Mouse (Mus musculus) bone marrow macrophage, adult 2 months (primary cell): ENCODE data around the gene Rpusd4.

Source experiments
- CTCF ChIP-seq: IDR thresholded peaks from 2 replicates; pipeline ENCODE4 v1.5.1; 2012; ENCODE audit warnings: low read depth, mild to moderate bottlenecking, low read length, moderate library complexity
- POLR2A ChIP-seq: IDR thresholded peaks from 2 replicates; pipeline ENCODE4 v1.6.1; 2012; ENCODE audit warnings: mild to moderate bottlenecking, low read depth, low read length, borderline replicate concordance

DNA sequence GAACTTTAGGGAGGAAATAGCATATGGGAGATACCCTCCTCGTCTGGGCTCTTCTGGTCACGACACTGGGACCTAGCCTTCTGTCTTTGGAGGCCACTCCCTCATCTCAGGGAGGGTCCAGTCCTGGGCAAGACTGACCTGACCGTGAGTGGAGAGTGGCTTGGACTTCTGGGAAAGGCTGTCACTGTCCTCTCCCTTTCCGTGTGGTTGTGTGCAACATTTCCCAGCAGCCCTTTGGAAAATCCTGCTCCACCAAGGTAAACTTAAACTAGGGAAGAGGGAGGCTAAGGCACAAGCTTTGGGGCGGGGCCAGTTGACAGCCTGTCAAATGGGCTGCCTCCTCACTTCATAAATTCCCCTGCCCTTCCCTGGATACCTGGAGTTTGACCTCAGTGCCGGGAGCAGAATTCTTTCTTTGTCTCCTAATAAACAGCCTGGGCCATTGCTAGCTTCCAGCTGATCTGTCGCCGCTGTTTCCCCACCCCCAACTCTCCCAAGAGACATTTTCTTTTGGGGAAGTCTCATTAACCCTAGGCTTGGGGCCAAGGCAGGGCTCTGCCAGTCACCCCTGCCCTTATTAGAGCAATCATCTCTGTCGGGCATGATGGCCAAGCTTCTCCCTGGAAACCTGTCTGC, 51.0 kb downstream of the Rpusd4 start:
- TF ChIP-seq CTCF, result no peak
- no peak for TF ChIP-seq POLR2A
